Mouse (Mus musculus): ENCODE measurements around the gene Antxr2.

The Antxr2 gene

DNA sequence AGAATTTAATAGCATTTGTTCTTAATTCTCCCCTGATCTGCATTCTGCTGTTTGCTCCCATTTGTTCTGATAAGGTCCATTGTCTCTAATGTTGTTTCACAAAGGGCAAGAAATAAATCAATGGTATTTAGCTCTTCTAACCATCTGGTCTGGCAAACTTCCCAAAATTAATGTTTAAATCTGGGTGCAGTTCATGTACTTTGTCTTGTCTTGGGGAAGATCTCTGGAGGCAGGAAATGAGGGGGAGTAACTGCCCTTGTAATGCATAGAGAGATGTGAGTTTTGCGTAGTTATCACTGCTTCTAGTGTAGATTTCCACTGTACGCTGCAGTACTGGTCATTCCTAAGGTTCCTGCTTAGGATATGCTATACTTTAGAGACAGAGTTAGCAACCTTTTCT, 193.5 kb downstream of the Antxr2 start:
- DNase-seq (ENCODE audit: low spot score in 2 of 2): no peak

GRCm38 (mm10) chr5:97835418-97835817, 195.4 kb downstream of the Antxr2 start:
- no peak for DNase-seq (ENCODE audit: low spot score in 2 of 2)

DNA sequence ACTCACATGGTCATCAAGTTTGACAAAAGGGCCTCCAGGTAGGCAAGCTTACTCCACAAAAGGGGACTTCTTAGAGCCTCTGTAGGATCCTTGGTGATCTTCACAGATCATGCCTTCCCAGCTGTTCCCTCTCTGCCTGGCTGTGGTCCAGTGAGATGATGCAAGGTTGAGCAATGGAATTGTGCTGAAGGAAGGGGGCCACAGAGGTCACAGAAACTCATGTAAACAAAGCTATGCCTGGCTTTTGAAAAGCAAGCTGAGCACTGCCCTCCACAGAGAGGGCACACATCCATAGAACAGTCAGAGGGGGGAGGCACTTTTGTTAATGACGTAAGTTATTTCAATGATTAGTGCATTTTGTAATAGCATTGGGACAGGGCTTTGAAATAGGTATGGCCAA, 196.1 kb downstream of the Antxr2 start:
- peak; percentile 52 to 81 for DNase-seq (ENCODE audit: low spot score in 2 of 2)

All from heart, adult 9 months (tissue).